Mouse (Mus musculus): Measurements from ENCODE around the gene Dnajc7.

Gene Dnajc7

DNA sequence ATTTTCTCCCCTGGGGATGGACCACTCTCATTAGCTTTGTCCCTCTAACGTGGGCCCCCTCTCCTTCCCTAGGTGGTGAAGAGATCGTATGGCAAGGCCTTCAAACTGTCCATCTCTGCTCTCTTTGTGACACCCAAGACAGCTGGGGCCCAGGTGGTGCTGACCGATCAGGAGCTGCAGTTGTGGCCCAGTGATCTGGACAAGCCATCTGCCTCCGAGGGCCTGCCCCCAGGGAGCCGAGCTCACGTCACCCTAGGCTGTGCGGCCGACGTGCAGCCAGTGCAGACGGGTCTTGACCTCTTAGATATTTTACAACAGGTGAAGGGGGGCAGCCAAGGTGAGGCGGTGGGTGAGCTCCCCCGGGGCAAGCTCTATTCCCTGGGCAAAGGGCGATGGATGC is 39.7 kb downstream of the Dnajc7 start:
- no peak for DNase-seq (ENCODE audit: low spot score in 2 of 2)

DNA sequence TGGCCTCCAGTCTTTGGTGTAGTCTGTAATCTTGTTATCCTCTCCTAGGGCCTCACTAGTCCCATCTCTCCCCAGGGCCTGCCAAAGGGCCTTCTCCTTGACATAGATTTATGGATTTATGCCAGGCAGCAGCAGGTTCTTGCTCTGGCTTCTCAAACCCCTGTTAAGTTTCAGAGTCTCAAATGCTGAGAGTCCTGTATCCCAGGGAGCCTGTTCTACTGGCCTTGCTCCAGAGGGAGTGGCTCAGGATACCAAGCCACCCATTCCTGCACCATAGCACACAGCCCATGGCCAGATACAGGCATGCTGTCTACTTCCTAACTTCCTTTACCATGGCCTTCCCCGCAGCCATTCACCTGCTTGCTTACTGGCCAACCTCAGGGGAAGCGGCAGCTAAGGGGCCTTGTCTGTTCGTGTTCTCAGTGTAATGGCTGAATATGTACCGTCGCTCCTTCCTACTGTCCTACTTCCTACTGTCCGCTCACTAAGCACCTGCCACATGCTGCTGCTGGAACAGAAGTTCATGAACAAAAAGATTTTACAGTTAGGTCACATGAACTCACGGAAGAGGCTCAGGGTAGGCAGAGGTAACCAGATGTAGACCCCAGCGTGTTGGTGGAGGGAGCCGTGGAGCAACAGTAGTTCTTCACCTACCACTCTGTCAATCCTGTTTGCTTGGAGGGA is 40.7 kb downstream of the Dnajc7 start:
- no peak for DNase-seq (ENCODE audit: low spot score in 2 of 2)

DNA sequence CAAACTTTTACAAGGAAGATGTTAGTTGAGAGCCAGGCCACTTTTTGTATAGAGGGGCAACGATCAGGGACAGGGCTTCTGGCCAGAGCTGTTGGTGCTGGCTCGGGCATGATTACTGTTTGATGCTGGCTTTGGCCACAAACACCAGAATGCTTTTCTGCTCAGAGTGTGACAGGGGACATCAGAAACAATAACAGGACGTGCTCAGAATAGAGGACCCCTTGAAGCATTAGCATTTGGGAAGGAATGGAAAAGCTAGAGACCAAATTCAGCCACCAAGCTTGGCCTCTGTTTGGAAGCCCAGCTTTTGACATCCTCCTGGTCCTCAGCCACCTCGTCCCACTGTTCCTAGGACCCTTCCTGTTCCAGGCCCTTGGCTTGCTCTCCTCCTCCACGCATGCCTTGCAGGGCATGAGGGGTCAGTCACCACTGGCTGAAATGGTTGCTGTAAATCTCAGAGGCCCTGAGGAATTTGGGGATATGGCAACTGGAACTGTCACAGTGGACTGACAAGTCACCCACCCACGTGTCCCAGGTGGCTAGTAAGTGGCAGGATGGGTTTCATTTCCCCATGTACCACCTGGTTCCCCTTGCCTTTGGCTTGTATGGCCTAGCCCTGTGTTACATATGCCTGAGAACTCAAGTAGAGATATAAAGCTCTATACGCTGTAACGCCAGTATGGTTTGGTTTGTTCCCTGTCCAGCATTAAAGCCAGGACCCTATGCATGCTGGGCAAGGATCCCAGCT is 41.9 kb downstream of the Dnajc7 start:
- DNase-seq (ENCODE audit: low spot score in 2 of 2) = peak in 1 of 2 experiments; percentile 53

DNA sequence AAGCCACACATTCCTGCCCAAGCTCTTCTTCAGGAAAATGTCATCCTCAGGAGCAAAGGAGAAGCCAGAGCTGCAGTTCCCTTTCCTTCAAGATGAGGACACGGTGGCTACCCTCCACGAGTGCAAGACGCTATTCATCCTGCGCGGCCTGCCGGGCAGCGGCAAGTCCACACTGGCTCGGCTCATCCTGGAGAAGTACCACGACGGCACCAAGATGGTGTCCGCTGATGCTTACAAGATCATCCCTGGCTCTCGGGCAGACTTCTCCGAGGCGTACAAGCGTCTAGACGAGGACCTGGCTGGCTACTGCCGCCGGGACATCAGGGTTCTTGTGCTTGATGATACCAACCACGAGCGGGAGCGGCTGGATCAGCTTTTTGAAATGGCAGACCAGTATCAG is 43.7 kb downstream of the Dnajc7 start:
- DNase-seq (ENCODE audit: low spot score in 2 of 2) = no peak

DNA sequence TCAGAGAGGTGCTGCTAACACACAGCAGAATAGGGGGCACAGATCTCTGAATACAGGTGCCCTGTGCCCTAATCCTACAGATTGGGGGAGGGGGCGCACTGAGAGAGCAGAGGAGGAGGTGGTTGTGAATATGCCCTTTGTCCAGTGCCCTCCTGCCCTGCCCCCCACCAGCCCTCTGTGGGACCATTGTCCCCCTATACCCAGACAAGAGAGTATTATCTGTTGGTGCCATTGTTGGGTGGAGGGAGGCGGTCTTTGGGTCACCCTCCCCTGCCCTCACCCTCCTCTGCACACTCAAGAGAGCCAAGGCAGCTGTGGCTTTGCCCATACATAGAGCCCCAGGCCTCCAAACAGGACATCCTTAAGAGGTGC is 44.5 kb downstream of the Dnajc7 start:
- no peak for DNase-seq (ENCODE audit: low spot score in 2 of 2)

DNA sequence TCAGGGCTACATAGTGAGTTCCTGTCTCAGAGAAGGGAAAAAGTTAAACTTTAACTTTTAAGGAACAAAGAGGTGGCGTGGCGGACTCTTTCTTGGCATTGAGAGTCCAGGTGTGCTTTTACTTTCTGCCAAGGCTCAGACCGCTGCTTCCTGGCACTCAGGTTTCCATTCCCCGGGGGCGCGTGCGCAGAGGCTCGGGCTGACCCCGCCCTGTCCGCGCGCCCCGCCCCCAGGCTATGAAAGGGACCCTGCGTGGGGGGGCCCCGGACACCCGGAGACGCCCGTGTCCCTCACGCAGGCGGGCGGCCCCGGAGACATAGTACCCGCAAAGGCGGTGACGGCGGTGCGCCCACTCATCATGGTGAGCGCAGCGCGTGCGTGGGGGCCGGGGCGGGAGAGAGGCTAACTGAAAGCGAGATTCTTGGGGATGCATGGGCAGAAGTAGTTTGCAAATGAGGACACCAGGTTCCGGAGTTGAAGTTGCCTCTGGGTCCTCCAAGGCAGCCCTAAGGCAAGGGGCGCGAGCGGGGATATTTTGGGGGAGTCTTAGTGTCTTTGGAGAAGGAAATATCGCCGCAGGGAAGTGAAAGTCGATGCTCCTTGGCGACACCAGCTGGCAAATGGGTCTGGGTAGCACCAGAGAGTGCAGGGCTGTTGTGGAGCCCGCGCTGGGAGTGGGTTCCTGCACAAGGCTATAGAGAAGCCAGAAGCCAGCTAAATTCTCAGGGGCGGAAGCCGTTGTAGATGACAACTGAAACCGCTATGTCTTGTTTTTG is 45.1 kb downstream of the Dnajc7 start, which contains the start of gene Cnp:
Gene Cnp (plus strand): TSS at position 197 of the 776 bp plus-strand sequence.
- DNase-seq (ENCODE audit: low spot score in 2 of 2) = peak; percentile 67 to 79

DNA sequence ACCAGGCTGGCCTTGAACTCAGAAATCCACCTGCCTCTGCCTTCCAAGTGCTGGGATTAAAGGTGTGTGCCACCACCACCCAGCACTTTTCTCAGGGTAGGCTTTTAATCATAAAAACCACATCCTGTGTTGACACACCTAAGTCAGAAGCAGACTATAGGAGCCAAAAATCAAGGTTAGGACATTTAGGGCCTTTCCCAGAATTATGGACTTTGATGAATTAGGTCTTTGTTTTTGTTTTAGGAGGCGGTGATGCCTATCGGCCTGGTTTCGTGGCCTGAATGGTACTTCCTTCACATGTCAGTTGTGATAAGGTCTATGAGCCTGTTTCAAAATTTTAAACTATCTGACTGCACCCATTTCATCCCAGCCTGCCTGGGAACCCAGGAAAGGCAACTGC is 45.8 kb downstream of the Dnajc7 start:
- DNase-seq (ENCODE audit: low spot score in 2 of 2) = peak; percentile 17 to 39

DNA sequence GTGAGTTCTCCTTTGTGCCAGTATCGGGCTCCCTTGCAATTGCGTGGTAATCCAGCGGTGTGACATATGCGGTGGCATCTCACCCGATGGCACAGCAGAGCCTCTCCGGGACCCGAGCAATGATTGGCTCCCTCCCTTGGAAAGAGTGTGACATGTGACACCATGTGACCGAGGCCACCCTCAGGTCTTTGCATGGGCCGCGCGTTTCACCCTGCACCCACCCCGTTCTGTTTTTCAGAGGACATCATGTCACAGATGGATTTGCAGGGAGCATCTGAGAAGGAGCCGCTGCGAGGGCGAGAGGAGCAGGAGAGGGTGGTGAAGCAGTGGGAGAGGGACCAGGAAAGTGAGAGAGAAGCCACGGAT is 48.8 kb downstream of the Dnajc7 start:
- DNase-seq (ENCODE audit: low spot score in 2 of 2) = no peak

DNA sequence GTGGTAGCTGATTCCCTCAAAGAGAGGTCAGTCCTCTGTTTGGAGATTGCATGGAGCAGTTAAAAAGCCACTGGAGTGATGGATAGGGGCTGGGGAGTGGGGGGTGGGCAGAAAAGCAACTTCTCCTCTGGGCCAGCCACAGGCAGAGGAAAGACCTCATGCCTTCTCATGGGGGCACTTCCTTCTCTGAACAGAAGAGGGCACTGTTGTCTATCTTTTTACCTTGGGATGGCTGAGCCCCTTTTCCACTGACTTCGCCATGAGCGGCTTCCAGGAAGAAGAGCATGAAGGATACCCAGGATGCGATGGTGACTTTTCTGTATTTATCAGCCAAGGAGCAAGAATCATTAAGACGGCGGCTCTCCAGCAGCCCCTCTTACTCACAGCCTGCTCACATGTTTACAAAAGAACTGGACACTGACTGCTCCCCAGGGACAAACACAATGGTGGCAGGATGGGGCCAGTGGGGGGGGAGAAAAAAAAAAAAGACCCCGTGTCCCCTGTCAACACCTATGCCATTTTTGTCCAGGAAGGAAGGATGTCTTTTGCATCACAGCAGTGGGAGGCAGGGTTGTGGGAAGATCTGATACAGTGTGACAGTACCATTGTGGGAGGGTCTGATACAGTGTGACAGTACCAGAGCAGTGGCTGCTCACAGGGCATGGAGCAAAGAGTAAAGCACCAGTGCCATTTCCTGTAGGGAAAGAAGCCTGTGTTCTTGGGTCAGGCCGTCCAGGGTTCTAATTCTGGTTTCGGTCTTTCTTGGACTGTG is 49.4 kb downstream of the Dnajc7 start:
- DNase-seq (ENCODE audit: low spot score in 2 of 2) = peak; percentile 44 to 69

DNA sequence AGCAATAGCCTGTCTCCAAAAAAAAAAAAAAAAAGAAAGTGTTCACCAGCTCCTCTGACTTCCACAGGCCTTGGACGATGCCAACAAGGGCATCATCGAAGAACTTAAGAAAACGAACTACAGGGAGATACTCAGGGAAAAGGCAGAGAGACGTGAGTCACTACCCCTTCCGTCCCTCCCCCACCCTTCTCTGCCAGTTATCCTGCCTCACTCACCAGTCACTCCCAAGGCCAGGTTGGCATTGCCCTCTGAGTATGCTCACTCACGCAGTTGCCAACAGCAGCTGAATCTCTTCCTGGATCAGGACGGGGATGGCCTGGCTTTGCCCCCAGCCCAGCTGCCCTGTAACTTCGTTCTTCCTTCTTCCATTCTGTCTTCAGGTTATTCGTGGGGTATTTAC is 50.2 kb downstream of the Dnajc7 start:
- DNase-seq (ENCODE audit: low spot score in 2 of 2) = no peak

DNA sequence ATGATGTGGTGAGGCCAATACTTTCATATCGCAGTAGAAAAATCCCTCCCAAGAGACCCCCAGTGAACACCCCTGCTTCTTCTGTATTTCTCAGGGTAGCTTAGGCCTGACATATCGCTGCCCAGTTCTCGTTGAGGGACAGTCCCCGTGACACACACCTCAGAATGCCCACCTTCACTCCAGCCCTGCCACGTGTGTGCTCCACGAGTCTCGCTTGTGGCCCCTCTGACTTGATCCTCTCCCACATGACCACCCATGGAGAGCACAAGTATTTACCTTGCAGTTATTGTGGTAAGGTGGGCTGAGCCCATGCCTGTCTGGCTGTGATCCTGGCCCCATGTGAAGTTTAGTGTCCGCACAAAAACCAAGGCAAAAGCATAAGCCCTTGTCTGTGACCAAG is 51.3 kb downstream of the Dnajc7 start:
- DNase-seq (ENCODE audit: low spot score in 2 of 2) = no peak

DNA sequence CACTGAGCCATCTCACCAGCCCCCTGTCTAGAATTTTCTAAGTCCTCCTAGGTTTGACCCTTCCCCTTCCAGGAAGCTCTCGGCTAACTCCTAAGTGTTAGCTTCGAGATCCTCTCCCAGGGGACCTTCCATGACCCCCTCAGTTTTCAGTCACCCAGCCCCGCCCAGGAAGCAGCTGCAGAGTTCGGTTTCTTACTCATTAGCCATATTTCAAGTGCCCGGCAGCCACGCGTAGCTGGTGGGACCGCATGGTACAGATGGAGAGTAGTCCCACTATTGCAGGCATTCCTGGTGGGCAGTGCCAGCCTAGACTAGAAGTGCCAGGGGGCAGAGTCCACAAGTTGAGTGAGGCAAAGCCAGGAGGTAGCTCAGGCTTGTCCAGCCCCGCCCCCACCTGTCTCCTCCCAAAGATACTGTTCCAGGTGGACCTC is 52.1 kb downstream of the Dnajc7 start:
- DNase-seq (ENCODE audit: low spot score in 2 of 2) = no peak

DNA sequence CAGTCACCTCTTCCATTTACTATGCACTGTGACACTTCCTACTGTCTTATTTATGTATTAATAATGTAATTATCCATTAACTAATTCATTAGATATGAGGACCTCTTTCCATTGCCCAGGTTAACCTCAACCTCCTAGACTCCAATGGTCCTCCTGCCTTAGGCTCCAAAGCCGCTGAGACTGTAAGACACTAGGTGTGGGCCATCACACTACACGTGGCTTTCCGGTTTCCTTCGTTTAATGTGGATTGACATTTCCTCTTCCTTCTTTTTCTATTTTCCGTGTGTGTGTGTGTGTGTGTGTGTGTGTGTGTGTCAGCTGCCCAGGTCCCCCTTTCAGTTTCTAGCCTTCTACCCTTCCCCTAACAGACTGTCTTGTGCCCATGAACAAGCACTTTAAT is 52.7 kb downstream of the Dnajc7 start:
- DNase-seq (ENCODE audit: low spot score in 2 of 2) = no peak

DNA sequence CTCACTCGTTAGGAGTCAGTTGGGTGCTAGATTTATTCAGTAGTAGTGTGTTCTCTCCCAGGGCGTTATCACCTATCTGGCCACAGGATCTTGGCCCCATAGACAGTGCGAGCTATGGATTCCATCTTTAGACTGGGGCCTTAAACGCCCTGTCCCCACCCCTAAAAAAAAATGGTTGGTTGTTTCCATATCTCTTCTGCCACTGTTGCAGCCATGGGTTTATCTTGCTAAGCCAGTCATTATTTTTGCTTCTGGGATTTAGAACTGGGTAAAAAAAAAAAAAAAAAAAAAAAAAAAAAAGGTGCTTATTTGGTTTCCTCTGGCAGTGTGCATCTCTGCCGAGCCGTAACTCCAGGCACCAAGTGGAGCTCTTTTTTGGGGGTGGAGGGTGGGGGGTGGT is 55.3 kb downstream of the Dnajc7 start:
- no peak for DNase-seq (ENCODE audit: low spot score in 2 of 2)

DNA sequence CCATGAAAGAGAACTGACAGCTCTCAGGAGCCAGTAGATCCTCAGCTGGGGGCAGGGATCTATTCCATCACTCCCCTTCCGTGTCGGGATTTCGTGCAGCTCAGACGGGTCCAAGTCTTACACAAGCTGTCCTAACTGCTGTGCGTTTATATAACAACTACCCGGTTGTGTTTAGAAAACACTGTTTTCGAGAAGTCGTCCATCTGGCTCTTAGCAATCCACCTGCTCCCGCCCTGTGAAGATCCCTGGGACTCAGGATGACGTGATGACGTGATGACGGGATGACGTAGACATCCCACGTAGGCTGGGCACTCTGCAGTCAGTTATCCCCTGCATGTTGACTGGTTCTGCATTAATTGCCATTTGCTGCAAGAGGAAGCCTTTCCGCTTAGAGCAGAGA is 55.7 kb downstream of the Dnajc7 start:
- no peak for DNase-seq (ENCODE audit: low spot score in 2 of 2)

DNA sequence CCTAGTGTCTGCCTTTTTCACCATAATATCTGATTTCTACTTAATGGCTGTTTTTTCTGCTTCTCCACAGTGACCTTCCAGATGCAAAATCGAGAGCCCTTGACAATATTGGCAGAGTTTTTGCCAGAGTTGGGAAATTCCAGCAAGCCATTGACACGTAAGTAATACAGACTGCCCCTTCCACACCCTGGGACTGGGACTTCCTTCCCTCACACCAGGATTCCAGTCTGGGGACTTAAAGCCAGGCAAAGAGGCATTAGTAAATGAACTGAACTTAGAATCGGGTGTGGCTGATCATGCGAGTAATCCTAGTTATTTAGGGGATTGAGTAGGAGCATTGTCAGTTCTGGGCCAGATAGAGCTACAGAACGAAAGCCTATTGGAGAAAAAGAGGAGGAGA is 58.2 kb downstream of the Dnajc7 start:
- no peak for DNase-seq (ENCODE audit: low spot score in 2 of 2)

DNA sequence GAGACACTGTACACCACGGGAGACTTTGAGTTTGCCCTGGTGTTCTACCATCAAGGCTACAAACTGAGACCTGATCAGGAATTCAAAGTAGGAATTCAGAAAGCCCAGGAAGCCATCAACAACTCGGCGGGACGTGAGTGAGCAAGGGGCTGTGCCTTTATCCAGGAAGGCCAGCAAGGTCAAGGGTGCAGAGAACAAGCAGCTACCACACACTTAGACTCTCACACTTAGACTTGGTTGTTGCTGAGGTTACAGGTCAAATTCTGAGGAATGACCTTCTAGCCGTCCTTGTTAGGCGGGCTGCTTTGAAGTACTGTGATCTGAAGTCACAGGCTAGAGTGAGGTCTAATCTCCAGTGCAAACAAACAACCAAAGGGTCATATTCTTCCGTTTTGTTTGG is 60.5 kb downstream of the Dnajc7 start:
- no peak for DNase-seq (ENCODE audit: low spot score in 2 of 2)

DNA sequence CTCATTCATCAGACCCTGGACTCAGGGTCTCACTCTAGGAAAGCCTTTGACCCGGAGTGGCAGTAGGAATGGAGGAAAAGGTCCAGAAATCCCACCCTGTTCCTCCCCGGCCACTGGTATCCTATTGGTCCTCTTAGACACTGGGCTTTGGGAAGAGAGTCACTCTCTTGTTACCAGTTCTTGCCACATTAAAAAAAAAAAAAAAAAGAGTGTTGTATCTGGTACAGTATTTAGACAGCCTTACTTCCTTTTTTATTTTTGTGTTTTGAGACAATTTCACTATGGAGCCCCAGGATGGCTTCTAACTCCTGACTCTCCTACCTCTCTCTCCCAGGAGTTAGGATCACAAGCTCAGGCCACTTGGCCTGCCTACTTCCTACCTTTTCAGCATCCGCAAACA is 62.4 kb downstream of the Dnajc7 start:
- DNase-seq (ENCODE audit: low spot score in 2 of 2) = no peak

DNA sequence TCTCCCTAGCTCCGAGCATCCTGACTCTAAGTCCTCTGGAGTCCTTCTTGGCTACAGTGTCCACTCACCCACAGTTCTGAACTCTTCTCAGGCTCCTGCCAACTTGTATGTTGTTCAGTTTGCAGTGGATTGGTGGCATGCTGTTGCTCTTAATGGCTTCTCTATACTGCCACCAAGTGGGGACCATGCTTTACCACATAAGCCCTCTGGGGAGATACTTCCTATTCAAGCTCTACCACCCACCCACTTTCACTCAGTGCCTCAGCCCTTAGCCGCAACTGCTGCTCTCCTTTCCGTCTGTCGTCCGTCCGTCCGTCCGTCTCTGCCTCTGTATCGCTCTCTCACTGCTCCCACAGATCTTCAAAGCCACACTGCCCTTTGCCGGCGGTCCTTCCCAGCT is 64.4 kb downstream of the Dnajc7 start:
- DNase-seq (ENCODE audit: low spot score in 2 of 2) = peak; percentile 54 to 74

DNA sequence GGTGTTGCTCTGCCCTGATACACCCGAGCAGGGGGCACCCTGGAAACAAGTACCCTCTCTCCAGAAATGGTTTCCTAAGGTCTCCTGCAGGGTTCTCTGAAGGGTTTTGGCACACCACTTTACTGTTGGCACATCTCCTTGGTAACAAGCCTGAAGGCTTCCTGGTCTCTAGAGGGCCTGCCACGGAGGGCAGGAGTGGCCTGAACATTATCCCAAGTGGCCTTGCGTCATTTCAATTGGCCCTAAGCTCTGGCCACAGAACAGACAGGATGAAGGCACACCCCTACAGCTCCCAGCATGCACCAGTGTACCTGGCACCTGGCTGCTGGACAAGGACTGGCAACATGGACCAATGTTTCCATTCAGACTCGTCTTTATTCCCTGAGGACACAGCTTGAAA is 67.1 kb downstream of the Dnajc7 start:
- no peak for DNase-seq (ENCODE audit: low spot score in 2 of 2)

DNA sequence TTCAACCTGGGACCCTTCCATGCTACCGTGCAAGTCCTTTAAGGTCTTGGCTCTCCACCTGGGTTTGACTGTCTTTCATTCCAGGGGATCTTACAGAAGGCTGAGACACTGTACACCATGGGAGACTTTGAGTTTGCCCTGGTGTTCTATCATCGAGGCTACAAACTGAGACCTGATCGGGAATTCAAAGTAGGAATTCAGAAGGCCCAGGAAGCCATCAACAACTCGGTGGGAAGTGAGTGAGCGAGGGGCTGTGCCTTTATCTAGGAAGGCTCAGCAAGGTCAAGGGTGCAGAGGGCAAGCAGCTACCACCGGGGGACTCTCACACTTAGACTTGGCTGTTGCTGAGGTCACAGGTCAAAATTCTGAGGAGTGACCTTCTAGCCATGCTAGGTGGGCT is 69.9 kb downstream of the Dnajc7 start:
- DNase-seq (ENCODE audit: low spot score in 2 of 2) = no peak

DNA sequence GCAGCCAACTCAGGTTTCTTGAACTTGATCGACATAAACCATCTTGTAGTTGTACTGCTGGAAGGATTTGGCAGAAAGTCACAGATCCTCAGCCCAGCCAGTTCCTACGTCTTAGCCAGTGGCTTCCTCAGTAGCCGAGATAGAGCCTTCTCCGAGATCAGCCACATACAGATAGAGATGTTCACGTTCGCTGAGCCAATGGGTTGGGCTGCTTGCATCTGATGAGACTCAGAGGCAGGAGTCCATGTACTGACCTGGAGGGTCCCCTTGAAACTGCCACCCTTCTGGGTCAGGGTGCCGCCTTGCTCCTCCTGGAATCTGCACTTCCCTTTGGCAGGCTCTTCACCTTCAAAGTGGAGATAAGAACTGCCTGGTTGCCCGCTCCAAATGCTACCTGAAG is 70.5 kb downstream of the Dnajc7 start:
- DNase-seq (ENCODE audit: low spot score in 2 of 2) = no peak

Measured in natural killer cell, adult 2 months (primary cell).